Mouse (Mus musculus): Measurements from ENCODE around the gene Msh6. TPM values are rescaled to one million over a fixed set of nuclear protein-coding genes. Genes with fewer than 3 reads are reported as not detected.

Msh6 gene
- total and polyA plus RNA-seq, 3 experiments, result 76.5 to 79.3 (median 79.0) TPM

GRCm38 (mm10) chr17:88034418-88034817, 59.6 kb downstream of the Msh6 start:
- dilution Hi-C loops (cut with MboI; ENCODE audit: extremely low pct_ligation_motif_present, extremely low pct_unique_long_range_greater_than_20kb, low sequenced_read_pairs) (no loop called here), in situ Hi-C loops (cut with MboI; ENCODE audit: low pct_ligation_motif_present, low pct_unique_long_range_greater_than_20kb, low sequenced_read_pairs) (no loop called here)
- DNase-seq (ENCODE audit: extremely low read depth), result no peak
- H3K4me3 ChIP-seq (replicated peaks in 1 of 3; ENCODE audit: low read depth in 2 of 3, low read length in 2 of 3, poor library complexity in 1 of 3), result no peak overlapping the region
- peaks cover 8 to 48% of the 10 kb centered on the region in 2 experiments for H3K36me3 ChIP-seq (replicated peaks in 1 of 2; ENCODE audit: control insufficient read depth in 1 of 2, insufficient read depth in 1 of 2, low read length in 1 of 2)
- H3K27me3 ChIP-seq (replicated peaks), result no peaks in the 10 kb centered on the region
- H3K9me3 ChIP-seq (replicated peaks; ENCODE audit: low read length), result no peaks in the 10 kb centered on the region
- no peak overlapping the region for H3K27ac ChIP-seq (ENCODE audit: insufficient read depth, low read depth)
- no peak overlapping the region for H3K4me2 ChIP-seq (ENCODE audit: insufficient read depth, low read depth, poor library complexity, severe bottlenecking)
- no peak overlapping the region for H3K9ac ChIP-seq (ENCODE audit: insufficient read depth, low read depth)
- TF ChIP-seq E2F4 (IDR thresholded peaks at IDR 0.05; ENCODE audit: insufficient replicate concordance, low read depth, low read length) (no peak), ZKSCAN1 (IDR thresholded peaks at IDR 0.05; ENCODE audit: borderline replicate concordance, low read depth, low read length) (no peak), RCOR1 (conservative IDR thresholded peaks at IDR 0.05; ENCODE audit: low read depth, low read length) (no peak), POLR2A (IDR thresholded peaks at IDR 0.05; ENCODE audit: low read depth, low read length) (no peak), BHLHE40 (IDR thresholded peaks at IDR 0.05; ENCODE audit: low read depth, low read length) (no peak), SIN3A (IDR thresholded peaks at IDR 0.05; ENCODE audit: low read length) (no peak), NELFE (IDR thresholded peaks at IDR 0.05; ENCODE audit: low read depth, low read length) (no peak), PAX5 (IDR thresholded peaks at IDR 0.05; ENCODE audit: low read length) (no peak), MAX (IDR thresholded peaks at IDR 0.05; ENCODE audit: low read length) (no peak), UBTF (IDR thresholded peaks at IDR 0.05; ENCODE audit: low read depth, low read length) (no peak), ZNF384 (IDR thresholded peaks at IDR 0.05; ENCODE audit: low read depth, low read length) (no peak), MAFK (IDR thresholded peaks at IDR 0.05; ENCODE audit: insufficient replicate concordance, low read length) (no peak), TCF12 (IDR thresholded peaks at IDR 0.05; ENCODE audit: low read depth, low read length) (no peak), HCFC1 (IDR thresholded peaks at IDR 0.05; ENCODE audit: low read depth, low read length) (no peak), ZC3H11A (IDR thresholded peaks at IDR 0.05; ENCODE audit: low read depth, low read length) (no peak), IRF4 (IDR thresholded peaks at IDR 0.05; ENCODE audit: low read depth, low read length) (no peak), JUN (IDR thresholded peaks at IDR 0.05; ENCODE audit: insufficient read depth, low read depth, low read length) (no peak), ETS1 (conservative IDR thresholded peaks at IDR 0.05; ENCODE audit: low read depth, low read length) (no peak), POLR2AphosphoS2 (IDR thresholded peaks at IDR 0.05; ENCODE audit: low read depth, low read length) (no peak)
- H3K79me2 ChIP-seq (replicated peaks; ENCODE audit: control insufficient read depth, extremely low read depth, insufficient read depth, poor library complexity, severe bottlenecking), result peaks cover 94% of the 10 kb centered on the region
- H3K4me1 ChIP-seq (ENCODE audit: control insufficient read depth in 1 of 2, insufficient read depth in 2 of 2), result peaks cover 11 to 60% of the 10 kb centered on the region in 2 experiments; a peak in 3 of 4 replicates

Other genes starting within 250 kb of the Msh6 start
- not detected in 2 replicates for gene Kcnk12, start 177.1 kb upstream of the Msh6 start, total RNA-seq (2012; rRNA removed)
- not detected in 2 replicates for gene Kcnk12, start 177.1 kb upstream of the Msh6 start, total RNA-seq (2014; rRNA removed)
- gene Kcnk12, start 177.1 kb upstream of the Msh6 start, polyA plus RNA-seq (2012; ENCODE audit: insufficient read length, low read depth), result not detected in 2 replicates
- gene Rpl36-ps4, start 54.1 kb upstream of the Msh6 start, total RNA-seq (2012; rRNA removed), result not detected in 2 replicates
- not detected in 2 replicates for gene Rpl36-ps4, start 54.1 kb upstream of the Msh6 start, total RNA-seq (2014; rRNA removed)
- gene Rpl36-ps4, start 54.1 kb upstream of the Msh6 start, polyA plus RNA-seq (2012; ENCODE audit: insufficient read length, low read depth), result not detected in 2 replicates
- 32.1 and 37.6 TPM in 2 replicates for gene Fbxo11, start 90.2 kb downstream of the Msh6 start, total RNA-seq (2012; rRNA removed)
- gene Fbxo11, start 90.2 kb downstream of the Msh6 start, total RNA-seq (2014; rRNA removed), result 53.9 and 61.0 TPM in 2 replicates
- gene Fbxo11, start 90.2 kb downstream of the Msh6 start, polyA plus RNA-seq (2012; ENCODE audit: insufficient read length, low read depth), result 61.8 and 67.6 TPM in 2 replicates

Measured in CH12.LX (cell line).